Mouse (Mus musculus): ENCODE data around the gene Hecw2.

Gene Hecw2

GRCm38 (mm10) chr1:53823687-53824445 lies 371.1 kb downstream of the Hecw2 start:
- peak; percentile 31 to 63 for DNase-seq

DNA sequence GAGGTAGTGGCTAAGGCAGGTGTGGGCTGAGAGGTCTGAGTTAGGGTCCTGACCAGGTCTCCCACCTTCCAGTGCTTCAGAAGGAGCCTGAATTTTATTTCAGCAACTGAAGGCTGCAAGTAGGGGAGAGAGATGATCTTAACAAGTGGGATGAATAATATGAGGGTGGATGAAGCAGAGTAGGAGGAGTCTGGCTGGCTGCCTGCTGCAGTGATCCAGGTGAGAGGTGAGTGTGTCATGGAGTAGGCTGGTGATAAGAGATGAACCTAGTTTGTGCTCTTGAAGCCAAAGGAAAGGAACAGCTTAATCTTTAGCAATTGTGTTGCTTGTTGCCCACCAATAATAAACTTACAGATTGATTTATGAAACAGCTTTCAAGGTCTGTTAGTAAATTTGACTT lies 373.0 kb downstream of the Hecw2 start:
- DNase-seq, result no peak

GRCm38 (mm10) chr1:53820041-53820632 lies 374.8 kb downstream of the Hecw2 start:
- DNase-seq, result peak in 1 of 2 experiments; percentile 32

- no peak for DNase-seq
Measured at GRCm38 (mm10) chr1:53818072-53818862, 376.7 kb downstream of the Hecw2 start.

GRCm38 (mm10) chr1:53816353-53816752 lies 378.6 kb downstream of the Hecw2 start:
- DNase-seq, result no peak

- no peak for DNase-seq
Measured at GRCm38 (mm10) chr1:53814077-53814705, 380.8 kb downstream of the Hecw2 start.

GRCm38 (mm10) chr1:53811919-53812318 lies 383.0 kb downstream of the Hecw2 start:
- no peak for DNase-seq

- DNase-seq, result no peak
Measured at GRCm38 (mm10) chr1:53808229-53808628, 386.7 kb downstream of the Hecw2 start.

DNA sequence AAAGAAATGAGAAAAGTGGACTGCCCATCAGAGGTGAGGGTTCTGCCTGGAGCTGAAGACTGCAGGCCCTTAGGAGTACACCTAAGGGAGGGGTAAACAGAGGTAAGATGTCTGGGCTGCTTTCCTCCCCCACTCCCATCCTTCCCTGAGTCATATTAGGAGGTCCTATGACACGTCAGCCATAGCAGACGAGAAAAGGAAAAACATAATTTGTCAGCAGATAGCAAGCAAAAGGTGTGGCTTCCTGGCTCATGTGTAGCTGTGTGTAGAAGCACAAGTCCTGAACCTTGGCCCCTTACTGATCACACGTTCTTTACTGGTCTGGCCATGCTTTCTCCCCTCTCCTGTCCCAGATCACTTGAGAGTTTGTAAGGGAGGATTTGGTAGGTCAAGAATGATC lies 397.2 kb downstream of the Hecw2 start:
- no peak for DNase-seq

DNA sequence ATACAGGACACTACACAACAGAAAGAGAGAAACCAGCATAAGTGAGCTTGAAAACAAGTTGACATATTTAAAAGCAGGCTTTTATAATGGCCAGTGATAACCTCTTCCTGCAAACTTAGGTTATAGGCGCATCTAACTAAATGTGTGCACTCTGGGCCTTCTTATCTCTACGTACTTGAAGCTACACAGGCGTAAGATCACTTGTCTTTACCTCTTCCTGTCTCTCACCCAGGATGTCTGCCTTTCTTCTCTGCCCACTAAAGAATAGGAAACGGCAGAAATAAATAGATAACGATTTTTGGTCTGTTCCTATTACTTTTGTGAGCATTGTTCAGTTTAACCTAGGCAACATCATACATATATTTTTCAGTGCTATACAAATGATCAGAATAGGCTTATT lies 397.9 kb downstream of the Hecw2 start:
- DNase-seq, result no peak

- no peak for DNase-seq
Measured at GRCm38 (mm10) chr1:53796271-53796670, 398.7 kb downstream of the Hecw2 start.

GRCm38 (mm10) chr1:53795591-53795990 lies 399.4 kb downstream of the Hecw2 start:
- DNase-seq, result no peak

- DNase-seq, result no peak
Measured at GRCm38 (mm10) chr1:53795081-53795480, 399.9 kb downstream of the Hecw2 start.

- no peak for DNase-seq
Measured at GRCm38 (mm10) chr1:53794279-53794678, 400.7 kb downstream of the Hecw2 start.

GRCm38 (mm10) chr1:53791343-53791742 lies 403.6 kb downstream of the Hecw2 start:
- no peak for DNase-seq

- DNase-seq, result peak; percentile 91 to 93
Measured at GRCm38 (mm10) chr1:53784721-53785418, 410.1 kb downstream of the Hecw2 start, which contains the start of gene Stk17b. Stk17b (minus strand) TSS chr1:53785224.

GRCm38 (mm10) chr1:53784291-53784720 lies 410.7 kb downstream of the Hecw2 start:
- DNase-seq, result peak; percentile 7 to 33

DNA sequence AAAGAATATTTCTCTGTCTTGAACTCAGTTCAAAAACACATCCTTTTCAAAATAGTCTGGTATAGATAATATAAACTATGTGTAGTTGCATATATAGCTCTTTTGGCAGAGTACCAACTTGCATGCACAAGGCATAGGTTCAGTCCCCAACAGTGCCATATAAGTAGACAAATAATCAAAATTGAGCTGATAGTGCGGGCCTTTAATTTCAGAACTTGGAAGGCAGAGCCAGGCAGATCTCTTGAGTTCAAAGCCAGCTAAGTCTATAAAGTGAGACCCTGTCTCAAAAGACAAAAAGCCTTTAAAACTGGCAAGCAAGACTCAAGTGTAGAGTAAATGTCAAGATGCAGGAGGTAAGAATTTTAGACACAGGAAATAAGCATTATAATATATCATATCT lies 412.0 kb downstream of the Hecw2 start:
- no peak for DNase-seq

- DNase-seq, result no peak
Measured at GRCm38 (mm10) chr1:53782079-53782478, 412.9 kb downstream of the Hecw2 start.

GRCm38 (mm10) chr1:53781311-53781710 lies 413.7 kb downstream of the Hecw2 start:
- DNase-seq, result no peak

DNA sequence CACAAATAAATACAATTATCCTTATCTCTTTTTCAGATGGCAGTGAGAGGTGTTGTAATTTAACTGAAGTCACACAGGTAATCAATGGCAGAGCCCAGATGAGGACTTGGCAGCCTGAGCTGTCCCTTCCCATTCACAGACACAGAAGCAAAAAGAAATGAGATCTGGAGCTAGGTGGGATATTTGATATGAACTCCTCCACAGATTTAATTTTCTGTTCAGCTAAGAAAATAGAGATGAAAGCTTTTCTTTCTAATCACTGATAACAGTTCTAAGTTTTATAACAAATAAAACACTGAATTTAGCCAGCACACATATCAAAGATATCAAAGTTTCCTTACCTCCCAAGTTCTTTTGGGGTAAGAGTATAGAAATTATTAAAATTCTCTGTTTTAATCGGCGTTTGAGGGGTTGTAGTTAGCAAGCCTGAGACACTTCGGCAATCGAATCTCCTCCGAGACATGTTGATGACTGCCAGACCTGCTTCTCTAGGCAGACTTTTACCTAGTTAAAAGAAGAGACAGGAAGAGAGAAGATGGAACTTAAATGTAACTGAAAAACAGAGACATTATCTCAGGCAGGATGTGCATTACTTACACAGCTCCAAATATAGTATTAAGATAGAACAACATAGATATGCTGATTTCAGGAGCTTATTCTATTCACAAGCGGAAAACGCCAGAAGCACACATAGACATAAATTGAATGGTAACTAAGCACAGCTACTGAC lies 418.6 kb downstream of the Hecw2 start:
- no peak for DNase-seq

GRCm38 (mm10) chr1:53775545-53775944 lies 419.4 kb downstream of the Hecw2 start:
- no peak for DNase-seq

Data from kidney, adult 8-10 months (tissue).